Mouse (Mus musculus) kidney, adult 8-10 months (tissue): ENCODE measurements around the gene Vps13d.

ENCODE experiments used
- DNase-seq, 2 experiments: peaks; one replicate each; pipeline ENCODE4 v3.0.0; 2022

The Vps13d gene

GRCm38 (mm10) chr4:144969030-144969429 lies 225.8 kb downstream of the Vps13d start:
- DNase-seq = no peak

GRCm38 (mm10) chr4:144968371-144968770 lies 226.4 kb downstream of the Vps13d start:
- DNase-seq = no peak

GRCm38 (mm10) chr4:144965255-144965654 lies 229.6 kb downstream of the Vps13d start:
- DNase-seq = no peak

- DNase-seq = no peak
Observed at GRCm38 (mm10) chr4:144961696-144962095, 233.1 kb downstream of the Vps13d start.

GRCm38 (mm10) chr4:144961232-144961631 lies 233.6 kb downstream of the Vps13d start:
- DNase-seq = peak in 1 of 2 experiments; percentile 57

- peak; percentile 96 for DNase-seq
Observed at GRCm38 (mm10) chr4:144960188-144960904, 234.5 kb downstream of the Vps13d start.

GRCm38 (mm10) chr4:144957721-144958120 lies 237.1 kb downstream of the Vps13d start:
- peak; percentile 81 for DNase-seq

- DNase-seq = peak; percentile 88 to 92
Observed at GRCm38 (mm10) chr4:144957186-144957585, 237.6 kb downstream of the Vps13d start.

GRCm38 (mm10) chr4:144956293-144956692 lies 238.5 kb downstream of the Vps13d start:
- no peak for DNase-seq

GRCm38 (mm10) chr4:144955863-144956262 lies 238.9 kb downstream of the Vps13d start:
- no peak for DNase-seq

GRCm38 (mm10) chr4:144953421-144953820 lies 241.4 kb downstream of the Vps13d start:
- DNase-seq = no peak

- DNase-seq = no peak
Observed at GRCm38 (mm10) chr4:144951859-144952258, 242.9 kb downstream of the Vps13d start.

GRCm38 (mm10) chr4:144950883-144951282 lies 243.9 kb downstream of the Vps13d start:
- DNase-seq = no peak

GRCm38 (mm10) chr4:144950327-144950711 lies 244.5 kb downstream of the Vps13d start:
- no peak for DNase-seq

- DNase-seq = peak; percentile 82 to 89
Observed at GRCm38 (mm10) chr4:144949441-144950326, 245.1 kb downstream of the Vps13d start.

GRCm38 (mm10) chr4:144947738-144948390 lies 246.9 kb downstream of the Vps13d start:
- DNase-seq = peak; percentile 89

- no peak for DNase-seq
Observed at GRCm38 (mm10) chr4:144943273-144943672, 251.5 kb downstream of the Vps13d start.

- no peak for DNase-seq
Observed at GRCm38 (mm10) chr4:144942433-144942832, 252.4 kb downstream of the Vps13d start.

- DNase-seq = no peak
Observed at GRCm38 (mm10) chr4:144940796-144941462, 253.9 kb downstream of the Vps13d start.

GRCm38 (mm10) chr4:144939847-144940411 lies 254.9 kb downstream of the Vps13d start:
- DNase-seq = no peak

- no peak for DNase-seq
Observed at GRCm38 (mm10) chr4:144936563-144937154, 258.1 kb downstream of the Vps13d start.

- no peak for DNase-seq
Observed at GRCm38 (mm10) chr4:144934501-144934900, 260.3 kb downstream of the Vps13d start.
